Mouse (Mus musculus): Measurements from ENCODE around the gene Atp7b. TPM values are rescaled to one million over a fixed set of nuclear protein-coding genes. Genes with fewer than 3 reads are reported as not detected.

Atp7b gene
- polyA plus RNA-seq, 1 experiment from 2014 or later: 0.55 TPM

DNA sequence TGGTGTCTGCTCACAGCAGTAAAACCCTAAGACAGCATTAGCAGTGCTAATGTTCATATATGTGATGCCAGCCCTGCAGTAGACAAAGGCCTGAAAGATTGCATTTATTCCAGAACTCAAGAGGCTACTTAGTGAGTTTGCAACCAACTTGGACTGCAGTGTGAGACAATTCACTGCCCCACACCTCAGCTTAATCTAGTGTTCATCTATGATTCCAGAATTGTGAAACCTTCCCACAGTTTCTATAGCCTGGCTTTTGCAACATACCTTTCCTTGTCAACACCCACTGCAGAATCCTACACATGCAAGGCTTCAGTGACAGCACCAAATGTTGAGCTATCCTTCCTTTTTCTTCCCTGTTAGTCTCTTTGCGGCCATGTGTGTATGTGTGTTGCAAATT is 93.5 kb downstream of the Atp7b start:
- Histone ChIP-seq H3K9me3 (no peaks in the 10 kb centered on the region), H3K9ac (no peak overlapping the region), H3K4me3 (no peak overlapping the region), H3K36me3 (no peaks in the 10 kb centered on the region), H3K27me3 (no peaks in the 10 kb centered on the region), H3K4me2 (no peak overlapping the region), H3K4me1 (no peaks in the 10 kb centered on the region), H3K27ac (no peak overlapping the region)
- ATAC-seq (ENCODE audit: insufficient number of reproducible peaks, insufficient read depth, low FRiP score, low TSS enrichment, low read depth): no peak
- WGBS: 63% methylated on average over 1 of the region's 1 CpGs

DNA sequence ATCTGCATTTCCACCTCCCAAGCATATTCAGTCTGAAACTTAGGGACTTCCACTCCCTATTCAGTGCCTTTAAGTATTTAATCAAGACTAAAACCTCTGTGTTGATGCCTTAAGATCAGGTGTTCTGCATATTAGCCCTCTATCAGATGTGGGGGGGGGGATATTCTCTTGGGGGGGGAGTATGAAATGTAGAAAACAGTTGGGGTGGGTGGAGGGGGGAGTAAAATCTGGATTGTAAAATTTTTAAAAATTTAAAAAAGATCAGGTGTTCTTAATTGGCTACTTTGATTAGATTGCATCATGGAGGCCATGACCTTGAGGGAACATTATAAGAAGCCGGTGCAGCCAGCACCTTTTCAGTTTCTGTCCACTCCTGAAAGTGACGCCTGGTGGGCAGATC is 101.7 kb downstream of the Atp7b start, which contains the start of gene Fam90a1a:
Gene Fam90a1a (plus strand): TSS at position 301 of the 400 bp plus-strand sequence.
- 82% methylated on average over 2 of the region's 2 CpGs for WGBS
- no peaks in the 10 kb centered on the region for H3K9me3 ChIP-seq
- no peak within 1 kb of the TSS for H3K27ac ChIP-seq
- H3K4me1 ChIP-seq: no peaks in the 10 kb centered on the region
- ATAC-seq (ENCODE audit: insufficient number of reproducible peaks, insufficient read depth, low FRiP score, low TSS enrichment, low read depth): no peak
- H3K4me3 ChIP-seq: no peak within 1 kb of the TSS
- no peak within 1 kb of the TSS for H3K9ac ChIP-seq
- no peak within 1 kb of the TSS for H3K4me2 ChIP-seq
- no peaks in the 10 kb centered on the region for H3K36me3 ChIP-seq
- H3K27me3 ChIP-seq: no peaks in the 10 kb centered on the region

DNA sequence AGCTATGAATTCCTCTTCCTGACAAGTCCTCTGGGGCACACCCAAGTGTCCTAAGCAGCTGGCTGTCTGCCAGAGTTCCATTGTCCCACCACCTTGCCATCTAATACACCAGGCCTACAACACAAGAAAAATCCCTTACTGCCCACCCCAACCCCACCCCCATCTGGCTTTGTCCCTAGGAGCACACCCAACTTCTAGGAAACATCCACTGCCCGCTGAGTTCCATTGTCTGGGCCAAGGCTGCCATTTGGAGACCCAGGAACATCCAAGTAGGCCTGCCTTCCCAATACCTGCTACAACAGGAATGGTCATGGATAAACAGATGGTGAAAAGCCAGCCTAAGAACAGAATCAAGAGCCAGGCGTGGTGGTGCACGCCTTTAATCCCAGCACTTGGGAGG is 103.8 kb downstream of the Atp7b start:
- Histone ChIP-seq H3K27ac (no peak overlapping the region), H3K4me3 (no peak overlapping the region), H3K9ac (no peak overlapping the region), H3K27me3 (no peaks in the 10 kb centered on the region), H3K36me3 (no peaks in the 10 kb centered on the region), H3K4me2 (no peak overlapping the region), H3K4me1 (no peaks in the 10 kb centered on the region), H3K9me3 (no peaks in the 10 kb centered on the region)
- whole genome bisulfite sequencing: 79% methylated on average over 3 of the region's 3 CpGs
- ATAC-seq (ENCODE audit: insufficient number of reproducible peaks, insufficient read depth, low FRiP score, low TSS enrichment, low read depth): no peak

DNA sequence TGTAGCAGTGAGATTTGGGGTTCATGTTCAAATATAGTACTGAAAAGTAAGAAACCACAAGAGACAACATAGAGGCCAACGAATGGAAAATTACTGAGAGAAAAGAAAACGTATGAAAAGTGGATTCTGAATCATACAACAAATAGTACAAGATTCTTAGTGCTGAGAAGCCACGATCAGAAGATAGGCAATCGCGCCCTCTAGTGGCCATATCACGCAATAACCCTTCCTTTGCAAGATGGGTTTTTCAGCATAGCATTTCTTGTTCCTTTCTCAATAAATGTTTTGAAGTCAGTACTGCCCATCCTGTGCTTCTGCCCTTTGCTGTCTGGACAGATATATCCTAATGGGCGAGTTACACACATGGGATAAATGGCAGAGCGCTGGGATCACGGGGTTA is 104.8 kb downstream of the Atp7b start:
- Histone ChIP-seq H3K9me3 (no peaks in the 10 kb centered on the region), H3K4me3 (no peak overlapping the region), H3K27me3 (no peaks in the 10 kb centered on the region), H3K4me1 (no peaks in the 10 kb centered on the region), H3K27ac (no peak overlapping the region), H3K4me2 (no peak overlapping the region), H3K36me3 (no peaks in the 10 kb centered on the region), H3K9ac (no peak overlapping the region)
- no peak for ATAC-seq (ENCODE audit: insufficient number of reproducible peaks, insufficient read depth, low FRiP score, low TSS enrichment, low read depth)
- 3% methylated on average over 9 of the region's 9 CpGs for WGBS

DNA sequence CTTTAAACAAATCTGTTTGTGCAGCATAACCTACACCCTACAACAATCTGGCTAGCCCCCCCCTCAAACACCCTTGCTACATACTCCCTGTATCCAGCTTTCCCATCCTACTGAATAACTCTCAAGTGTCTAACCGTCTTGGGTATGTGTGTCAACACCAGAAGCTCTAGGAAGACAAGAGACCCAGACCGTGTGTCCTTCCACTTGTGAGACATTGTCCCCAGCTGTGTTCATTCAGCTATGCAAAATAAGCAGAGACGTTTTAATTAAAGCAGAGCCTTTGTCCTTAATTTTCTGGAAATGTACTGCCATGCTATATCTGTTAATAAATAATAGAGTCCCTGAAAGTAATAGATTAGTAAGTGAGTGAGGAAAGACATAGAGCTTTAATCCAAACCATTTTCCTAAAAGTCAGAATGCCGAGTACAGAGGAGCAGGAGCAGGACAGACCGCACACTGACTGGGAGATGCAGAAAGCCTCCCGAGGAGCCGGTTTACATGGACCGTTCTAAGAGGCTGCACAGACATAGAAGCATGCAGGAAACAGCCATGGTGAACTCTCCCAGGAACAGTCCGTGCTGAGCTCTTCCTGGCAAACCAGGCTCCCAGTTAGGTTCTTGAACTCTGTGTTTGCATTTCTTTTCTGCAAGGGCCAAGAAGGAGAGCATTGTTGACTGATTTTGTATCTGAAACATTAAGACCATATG is 112.6 kb downstream of the Atp7b start:
- 59% methylated on average over 9 of the region's 9 CpGs for WGBS
- Histone ChIP-seq H3K27me3 (no peaks in the 10 kb centered on the region), H3K27ac (no peak overlapping the region), H3K4me2 (no peak overlapping the region), H3K9ac (no peak overlapping the region), H3K4me3 (no peak overlapping the region), H3K9me3 (no peaks in the 10 kb centered on the region), H3K36me3 (no peaks in the 10 kb centered on the region), H3K4me1 (no peaks in the 10 kb centered on the region)
- ATAC-seq (ENCODE audit: insufficient number of reproducible peaks, insufficient read depth, low FRiP score, low TSS enrichment, low read depth): no peak

DNA sequence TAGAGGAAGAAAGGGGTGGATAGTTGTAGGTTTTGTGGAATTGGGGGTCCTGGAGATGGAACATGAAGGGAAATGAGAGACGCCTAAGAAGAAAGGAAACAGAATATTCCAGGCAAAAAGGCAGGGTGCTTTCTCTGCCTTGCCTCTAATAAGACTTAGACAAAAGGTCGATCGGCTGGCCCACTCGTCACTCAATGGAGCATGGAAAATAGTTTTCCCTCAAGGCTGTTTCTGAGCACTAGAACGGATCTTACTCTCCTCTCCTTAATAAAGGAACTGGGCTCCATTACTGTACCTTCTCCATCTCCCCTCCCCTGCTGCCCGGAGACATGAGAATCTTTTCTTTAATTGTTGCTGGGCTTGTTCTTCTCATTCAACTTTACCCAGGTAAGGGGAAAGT is 113.6 kb downstream of the Atp7b start, which contains the start of gene Defb13:
Gene Defb13 (plus strand): TSS at position 301 of the 400 bp plus-strand sequence.
- Histone ChIP-seq H3K27me3 (no peaks in the 10 kb centered on the region), H3K4me3 (no peak within 1 kb of the TSS), H3K36me3 (no peaks in the 10 kb centered on the region), H3K9ac (no peak within 1 kb of the TSS), H3K4me2 (no peak within 1 kb of the TSS), H3K27ac (no peak within 1 kb of the TSS), H3K4me1 (no peaks in the 10 kb centered on the region), H3K9me3 (no peaks in the 10 kb centered on the region)
- WGBS: 75% methylated on average over 6 of the region's 6 CpGs
- ATAC-seq (ENCODE audit: insufficient number of reproducible peaks, insufficient read depth, low FRiP score, low TSS enrichment, low read depth): no peak

Other genes starting within 250 kb of the Atp7b start
- gene Defb50, start 236.8 kb downstream of the Atp7b start, polyA plus RNA-seq (2015; fragmentation: Nextera tagmentation; extraction: Ambion mirVana): not detected in 2 replicates
- gene Defb2, start 220.4 kb downstream of the Atp7b start, polyA plus RNA-seq (2015; fragmentation: Nextera tagmentation; extraction: Ambion mirVana): not detected in 2 replicates
- gene Defb10, start 201.4 kb downstream of the Atp7b start, polyA plus RNA-seq (2015; fragmentation: Nextera tagmentation; extraction: Ambion mirVana): not detected in 2 replicates
- not detected in 2 replicates for gene Defb9, start 174.9 kb downstream of the Atp7b start, polyA plus RNA-seq (2015; fragmentation: Nextera tagmentation; extraction: Ambion mirVana)
- gene Defb11, start 153.9 kb downstream of the Atp7b start, polyA plus RNA-seq (2015; fragmentation: Nextera tagmentation; extraction: Ambion mirVana): not detected in 2 replicates
- not detected in 2 replicates for gene Defb15, start 127.6 kb downstream of the Atp7b start, polyA plus RNA-seq (2015; fragmentation: Nextera tagmentation; extraction: Ambion mirVana)
- not detected in 2 replicates for gene Defb35, start 122.0 kb downstream of the Atp7b start, polyA plus RNA-seq (2015; fragmentation: Nextera tagmentation; extraction: Ambion mirVana)
- gene Defb13, start 113.5 kb downstream of the Atp7b start, polyA plus RNA-seq (2015; fragmentation: Nextera tagmentation; extraction: Ambion mirVana): not detected in 2 replicates
- gene Fam90a1a, start 101.6 kb downstream of the Atp7b start, polyA plus RNA-seq (2015; fragmentation: Nextera tagmentation; extraction: Ambion mirVana): not detected in 2 replicates
- not detected in 2 replicates for gene Ccdc70, start 90.5 kb downstream of the Atp7b start, polyA plus RNA-seq (2015; fragmentation: Nextera tagmentation; extraction: Ambion mirVana)
- gene Alg11, start 416 bp upstream of the Atp7b start, polyA plus RNA-seq (2015; fragmentation: Nextera tagmentation; extraction: Ambion mirVana): 39.1 and 40.8 TPM in 2 replicates
- gene Nek5, start 64.7 kb upstream of the Atp7b start, polyA plus RNA-seq (2015; fragmentation: Nextera tagmentation; extraction: Ambion mirVana): 0.17 TPM in 1 of 2 replicates, not detected in the other
- gene Nek3, start 106.1 kb upstream of the Atp7b start, polyA plus RNA-seq (2015; fragmentation: Nextera tagmentation; extraction: Ambion mirVana): 4.1 and 5.6 TPM in 2 replicates
- gene Ckap2, start 125.5 kb upstream of the Atp7b start, polyA plus RNA-seq (2015; fragmentation: Nextera tagmentation; extraction: Ambion mirVana): 50.0 and 53.2 TPM in 2 replicates
- 37.4 and 37.9 TPM in 2 replicates for gene Vps36, start 132.5 kb upstream of the Atp7b start, polyA plus RNA-seq (2015; fragmentation: Nextera tagmentation; extraction: Ambion mirVana)
- 9.8 and 10.2 TPM in 2 replicates for gene Thsd1, start 167.0 kb upstream of the Atp7b start, polyA plus RNA-seq (2015; fragmentation: Nextera tagmentation; extraction: Ambion mirVana)
- gene Tpte, start 223.1 kb upstream of the Atp7b start, polyA plus RNA-seq (2015; fragmentation: Nextera tagmentation; extraction: Ambion mirVana): not detected in 2 replicates

Measured in embryonic facial prominence, embryonic 13.5 days (tissue).